Mouse (Mus musculus) spleen, adult 2 months (tissue): ENCODE results near the gene Msmb.

Experiments used
- CTCF ChIP-seq: fragments of 200-500 bp; IDR thresholded peaks from 2 replicates; pipeline ENCODE4 v1.5.1; 2011; ENCODE audit warnings: mild to moderate bottlenecking, inconsistent platforms; ENCODE audit not compliant: insufficient read depth, insufficient read length, insufficient replicate concordance; ENCODE audit errors: extremely low read depth
- POLR2A ChIP-seq: fragments of 200-500 bp; IDR thresholded peaks from 2 replicates; pipeline ENCODE4 v1.6.1; 2011; ENCODE audit warnings: low read depth, low read length, inconsistent platforms

- TF ChIP-seq CTCF (no peak), POLR2A (no peak)
Measured at GRCm38 (mm10) chr14:32190627-32191391, 49.0 kb downstream of the Msmb start.
